Mouse (Mus musculus): ENCODE results near the gene Prkag1.

DNA sequence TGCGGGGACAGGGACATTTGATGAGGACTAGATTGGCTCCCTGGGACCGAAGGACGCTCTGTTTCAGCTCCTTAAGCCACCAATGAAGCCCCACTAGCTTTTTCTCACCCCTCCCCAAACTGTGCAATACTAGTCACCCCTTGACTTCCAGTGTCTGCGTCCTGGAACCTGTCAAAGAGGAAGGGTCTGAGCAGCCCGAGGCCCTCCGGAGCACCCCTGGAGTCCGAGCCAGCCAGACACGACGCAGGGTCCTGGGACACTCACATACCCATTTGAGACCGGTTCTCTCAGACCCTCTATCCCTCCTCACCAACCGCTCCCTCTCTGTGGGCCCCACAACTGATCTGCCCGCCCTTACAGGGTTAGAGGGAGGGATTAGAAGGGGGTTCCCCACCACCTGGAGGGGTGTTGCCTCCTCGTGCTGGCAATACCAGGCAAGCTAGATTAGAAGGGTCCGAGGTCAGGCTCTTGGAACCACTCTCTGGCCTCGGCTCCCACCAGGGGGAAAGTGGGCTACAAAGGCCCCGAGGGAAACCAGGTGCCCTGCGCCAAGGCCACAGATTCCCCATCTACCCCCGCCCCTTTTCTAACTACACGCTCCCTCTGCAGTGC is 54.2 kb downstream of the Prkag1 start:
- TF ChIP-seq CTCF (conservative IDR thresholded peaks at IDR 0.05; ENCODE audit: low read length) = no peak
- TF ChIP-seq POU5F1 (IDR thresholded peaks at IDR 0.05; ENCODE audit: borderline replicate concordance, low read length) = no peak
- no peak for TF ChIP-seq NANOG (IDR thresholded peaks at IDR 0.05; ENCODE audit: borderline replicate concordance, low read length)

Data from E14TG2a.4 (cell line).